Mouse (Mus musculus): ENCODE measurements around the gene Prkrip1.
A peak's percentile ranks its signal among the peaks of the same experiment; 100 is the strongest.
"Not testable (repeated sequence)": the region's sequence is repeated elsewhere in the genome, so short reads cannot be mapped to it uniquely, and the experiment has no call there.

Prkrip1 gene

GRCm38 (mm10) chr5:136165246-136165645 lies 33.5 kb downstream of the Prkrip1 start:
- no peak for DNase-seq (ENCODE audit: extremely low spot score, low read depth, low spot score)

- no peak for DNase-seq (ENCODE audit: extremely low spot score, low read depth, low spot score)
Measured at GRCm38 (mm10) chr5:136163807-136164474, 34.8 kb downstream of the Prkrip1 start.

DNA sequence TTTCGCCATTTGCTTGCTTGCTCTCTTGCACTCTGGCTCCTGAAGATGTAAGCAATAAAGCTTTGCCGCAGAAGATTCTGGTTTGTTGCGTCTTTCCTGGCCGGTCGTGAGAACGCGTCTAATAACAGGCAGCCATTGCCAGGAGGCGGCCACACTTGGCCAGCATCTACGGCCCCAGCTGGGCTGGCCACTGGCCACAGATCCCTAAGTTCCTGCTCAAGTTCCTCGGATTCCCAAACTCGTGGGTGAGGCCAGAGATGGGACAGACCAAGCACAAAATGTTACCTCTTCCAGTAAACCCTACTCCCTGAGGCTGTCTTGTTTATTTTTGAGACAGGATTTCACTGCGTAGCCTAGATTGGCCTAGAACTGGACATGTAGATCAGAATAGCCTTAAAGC lies 38.7 kb downstream of the Prkrip1 start:
- not testable (repeated sequence) for DNase-seq (ENCODE audit: extremely low spot score, low read depth, low spot score)

DNA sequence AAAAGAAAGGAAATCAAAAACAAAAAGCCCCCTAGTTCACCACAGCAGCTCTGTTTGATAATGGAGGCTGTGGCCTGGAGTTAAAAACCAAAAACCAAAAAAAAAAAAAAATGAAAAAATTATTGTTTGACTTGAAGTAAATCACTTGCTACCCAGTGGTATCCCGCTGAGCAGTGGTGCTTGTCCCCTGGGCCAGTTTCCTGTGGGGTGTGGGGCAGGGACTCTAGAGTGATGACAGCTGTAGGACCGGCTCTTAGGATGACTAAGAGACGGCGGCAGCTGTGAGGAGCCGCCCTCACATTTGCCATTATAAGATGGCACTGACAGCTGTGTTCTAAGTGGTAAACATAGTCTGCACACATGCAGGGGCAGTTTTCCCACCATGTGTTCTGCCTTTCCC lies 43.4 kb downstream of the Prkrip1 start:
- DNase-seq (ENCODE audit: extremely low spot score, low read depth, low spot score), result no peak

GRCm38 (mm10) chr5:136152365-136152764 lies 46.4 kb downstream of the Prkrip1 start:
- no peak for DNase-seq (ENCODE audit: extremely low spot score, low read depth, low spot score)

GRCm38 (mm10) chr5:136149134-136149576 lies 49.6 kb downstream of the Prkrip1 start:
- DNase-seq (ENCODE audit: extremely low spot score, low read depth, low spot score), result not testable (repeated sequence)

DNA sequence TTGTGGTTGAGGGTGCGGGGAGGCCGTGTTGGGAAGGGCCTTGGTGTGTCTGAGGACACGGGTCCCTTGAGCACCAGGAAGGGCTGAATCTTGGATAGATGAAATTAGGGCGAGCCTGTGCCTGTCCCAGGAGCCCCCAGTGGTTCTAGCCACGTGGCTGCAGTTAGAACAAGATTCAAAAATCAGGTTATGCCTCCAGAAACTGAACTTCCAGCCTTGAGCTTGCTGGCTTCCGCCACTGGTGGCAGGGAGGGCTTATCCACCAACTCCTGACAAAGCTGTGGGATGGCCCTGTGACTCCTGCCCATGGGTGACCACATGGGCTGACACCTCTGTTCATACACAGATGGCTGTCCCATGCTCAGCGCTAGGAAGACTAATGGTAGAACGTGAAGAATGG lies 51.1 kb downstream of the Prkrip1 start:
- DNase-seq (ENCODE audit: extremely low spot score, low read depth, low spot score), result no peak

- DNase-seq (ENCODE audit: extremely low spot score, low read depth, low spot score), result no peak
Measured at GRCm38 (mm10) chr5:136146936-136147335, 51.8 kb downstream of the Prkrip1 start.

DNA sequence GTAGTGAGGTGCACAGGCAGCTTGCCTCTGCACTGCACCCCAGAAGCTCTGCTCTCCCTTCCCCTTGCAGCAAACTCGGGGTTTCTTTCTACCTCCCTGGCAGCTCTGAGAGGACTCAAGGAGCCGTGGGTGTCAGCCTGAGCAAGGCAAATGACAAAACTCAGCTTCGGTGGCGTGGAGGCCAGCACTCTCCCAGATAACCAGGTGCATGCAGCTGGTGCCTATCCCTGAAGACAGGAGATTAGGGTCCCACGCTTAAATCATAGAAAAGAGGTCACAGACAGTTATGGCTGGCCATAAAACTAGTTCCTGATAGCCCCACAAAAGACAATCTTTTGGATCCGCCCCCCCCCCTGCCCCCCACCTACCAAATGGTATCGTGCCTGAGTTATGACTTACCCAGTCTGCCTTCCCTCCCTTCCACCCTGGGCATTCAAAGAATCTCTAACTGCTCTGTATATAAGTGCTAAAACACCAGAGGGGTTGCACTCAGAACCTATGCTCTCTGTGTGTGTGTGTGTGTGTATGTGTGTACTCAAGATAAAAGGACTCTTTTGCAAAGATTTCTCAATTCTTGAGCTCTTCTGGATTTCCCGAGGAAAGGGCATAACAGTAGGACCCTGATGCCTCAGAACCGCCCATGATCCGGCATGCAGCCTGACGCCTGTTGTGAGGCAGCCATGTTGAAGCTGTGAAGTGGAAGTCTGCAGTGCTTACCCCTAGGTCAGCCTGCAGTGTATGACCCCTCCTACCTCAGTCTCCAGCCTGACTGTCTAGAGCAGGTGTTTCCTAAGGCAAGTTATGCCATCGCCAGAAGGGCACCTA lies 53.9 kb downstream of the Prkrip1 start:
- DNase-seq (ENCODE audit: extremely low spot score, low read depth, low spot score), result no peak

DNA sequence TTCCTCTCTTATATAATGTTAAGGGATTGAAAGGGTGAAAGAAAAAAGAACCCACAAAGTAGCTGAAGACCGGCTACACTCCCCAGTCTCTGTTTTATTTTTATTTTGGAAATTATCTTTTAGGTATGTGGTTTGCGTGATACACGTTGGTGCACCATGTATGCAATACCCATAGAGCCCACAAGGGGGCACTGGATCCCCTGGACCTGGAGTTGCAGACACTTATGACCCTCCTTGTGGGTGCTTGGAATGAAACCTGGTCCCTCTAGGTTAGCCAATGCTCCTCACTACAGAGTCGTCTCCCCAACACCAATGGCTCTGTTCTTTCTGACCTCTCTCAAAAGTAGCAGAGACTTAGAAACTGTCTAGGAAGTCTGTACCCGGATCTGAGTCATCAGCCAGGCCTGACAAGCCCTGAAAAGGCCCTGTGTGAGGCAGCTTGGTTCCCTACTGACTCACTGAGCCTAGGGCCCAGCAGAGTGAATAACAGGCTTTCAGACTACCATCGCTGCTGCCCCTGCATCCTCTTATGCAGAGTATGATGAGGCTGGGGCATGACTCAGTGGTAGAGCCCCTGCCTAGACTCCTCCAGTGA lies 55.5 kb downstream of the Prkrip1 start:
- DNase-seq (ENCODE audit: extremely low spot score, low read depth, low spot score), result no peak

DNA sequence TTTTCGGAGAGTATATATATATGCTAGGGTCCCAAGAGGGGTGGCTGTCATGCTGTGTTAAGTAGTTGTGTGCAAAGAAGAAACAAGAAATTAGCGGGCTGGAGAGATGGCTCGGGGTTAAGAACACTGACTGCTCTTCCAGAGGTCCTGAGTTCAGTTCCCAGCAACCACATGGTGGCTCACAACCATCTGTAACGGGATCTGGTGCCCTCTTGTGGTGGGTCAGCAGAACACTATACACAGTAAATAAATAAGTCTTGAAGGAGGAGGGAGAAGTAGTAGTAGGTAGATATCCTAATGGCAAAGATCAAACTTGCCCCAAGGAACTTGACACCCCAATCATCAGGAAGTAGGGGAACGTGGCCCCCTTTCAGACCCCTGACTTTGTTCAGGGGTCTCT lies 56.0 kb downstream of the Prkrip1 start:
- DNase-seq (ENCODE audit: extremely low spot score, low read depth, low spot score), result no peak

- no peak for DNase-seq (ENCODE audit: extremely low spot score, low read depth, low spot score)
Measured at GRCm38 (mm10) chr5:136140057-136140482, 58.7 kb downstream of the Prkrip1 start.

GRCm38 (mm10) chr5:136139393-136139792 lies 59.4 kb downstream of the Prkrip1 start:
- DNase-seq (ENCODE audit: extremely low spot score, low read depth, low spot score), result no peak

- DNase-seq (ENCODE audit: extremely low spot score, low read depth, low spot score), result no peak
Measured at GRCm38 (mm10) chr5:136137658-136138274, 61.0 kb downstream of the Prkrip1 start.

- DNase-seq (ENCODE audit: extremely low spot score, low read depth, low spot score), result no peak
Measured at GRCm38 (mm10) chr5:136136292-136136990, 62.3 kb downstream of the Prkrip1 start.

DNA sequence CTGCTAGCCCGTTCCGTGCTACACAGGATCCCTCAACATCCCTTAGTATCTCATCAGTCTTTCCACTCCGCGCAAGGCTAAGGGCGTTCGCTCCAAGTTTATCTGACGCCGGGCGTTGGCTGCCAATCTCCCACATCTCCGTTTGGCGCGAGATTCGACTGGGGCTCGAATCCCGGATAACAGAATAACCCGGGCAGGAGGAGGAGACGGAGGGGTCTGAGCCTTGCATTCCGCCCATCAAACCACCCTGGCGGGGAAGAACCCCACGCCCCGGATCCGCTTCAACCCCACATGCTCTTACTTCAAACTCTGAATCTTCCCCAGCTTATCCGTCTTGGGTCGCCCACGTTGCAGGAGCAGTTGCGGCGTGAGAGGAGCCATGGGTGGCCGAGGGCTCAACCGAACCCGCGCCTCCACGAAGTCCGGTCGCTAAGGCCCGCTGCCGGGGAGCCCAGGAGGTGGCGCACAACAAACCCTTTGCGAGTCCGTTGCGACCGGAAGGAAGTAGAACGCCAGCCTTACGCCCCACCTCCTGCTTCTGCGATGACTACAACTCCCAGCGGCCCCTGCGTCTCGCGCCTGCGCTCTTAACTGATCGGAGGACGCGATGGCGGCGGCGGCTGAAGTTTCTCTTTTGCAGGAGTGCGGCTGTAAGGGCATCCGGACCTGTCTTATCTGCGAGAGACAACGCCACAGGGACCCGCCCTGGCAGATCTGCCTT lies 63.0 kb downstream of the Prkrip1 start, which contains the start of the genes Lrwd1 and Alkbh4:
Gene Lrwd1 (minus strand): TSS at position 504 of the 721 bp plus-strand sequence.
Gene Alkbh4 (plus strand): TSS at position 576 of the 721 bp plus-strand sequence.
- DNase-seq (ENCODE audit: extremely low spot score, low read depth, low spot score), result peak; percentile 67
